15 mouse cellular contexts compared by ENCODE assay signal in genomic region chr8:103948474-103948873, GRCm38 (mm10).
A peak's percentile ranks its signal among the peaks of the same experiment; 100 is the strongest.
DNase-seq lines count a peak whose midpoint lies in the region; ATAC-seq and TF ChIP-seq lines count a peak whose summit lies in the region.
"Had no signal": no experiment of that assay in that cellular context is flagged by ENCODE, and none has a peak within 500 bp of the region (broad histone marks: within the 10 kb centered on the region; RNA-seq: fewer than 3 reads in every experiment).

No protein-coding gene starts in this region.

- H3K9ac ChIP-seq in liver, adult 2 months (ENCODE audit: low read depth, low read length): no peak overlapping the region
- no peak overlapping the region for H3K9ac ChIP-seq in ES-E14 (ENCODE audit: insufficient read depth, low read depth, low read length, poor library complexity, severe bottlenecking)
- H3K9ac ChIP-seq: embryonic facial prominence, embryonic 12.5 days; stomach, embryonic 15.5 days had no signal

- no peaks in the 10 kb centered on the region for H3K4me1 ChIP-seq in liver, adult 2 months (ENCODE audit: control insufficient read depth, insufficient read depth, low read length)
- H3K4me1 ChIP-seq in ES-E14 (ENCODE audit: control insufficient read depth in 2 of 2, insufficient read depth in 2 of 2, low read length in 2 of 2, poor library complexity in 1 of 2): no peaks in the 10 kb centered on the region
- H3K4me1 ChIP-seq: embryonic facial prominence, embryonic 12.5 days; stomach, embryonic 15.5 days had no signal

- no peaks in the 10 kb centered on the region for H3K9me3 ChIP-seq in ES-E14 (ENCODE audit: control insufficient read depth, insufficient read depth, low read depth, low read length)
- H3K9me3 ChIP-seq: embryonic facial prominence, embryonic 12.5 days; stomach, embryonic 15.5 days had no signal

- H3K27ac ChIP-seq in liver, adult 2 months (replicated peaks; ENCODE audit: insufficient read depth, low read depth, low read length): no peak overlapping the region
- H3K27ac ChIP-seq in ES-E14 (ENCODE audit: insufficient read depth, low read depth, low read length, poor library complexity, severe bottlenecking): no peak overlapping the region
- H3K27ac ChIP-seq: embryonic facial prominence, embryonic 12.5 days; stomach, embryonic 15.5 days had no signal

- H3K4me3 ChIP-seq in liver, adult 2 months (ENCODE audit: insufficient read depth, low read depth, low read length): no peak overlapping the region
- H3K4me3 ChIP-seq in ES-E14 (ENCODE audit: insufficient read depth in 1 of 2, low read depth in 1 of 2, low read length in 2 of 2, poor library complexity in 1 of 2, severe bottlenecking in 1 of 2): no peak overlapping the region
- H3K4me3 ChIP-seq: embryonic facial prominence, embryonic 12.5 days; stomach, embryonic 15.5 days had no signal

- H3K79me2 ChIP-seq in liver, adult 2 months (ENCODE audit: control insufficient read depth, insufficient read depth, low read length): no peaks in the 10 kb centered on the region

- DNase-seq in CD4-positive, CD25-positive, alpha-beta regulatory T cell, adult 2 months (ENCODE audit: low read depth, low spot score): peak; percentile 11
- peak; percentile 39 for DNase-seq in liver, adult 2 months (ENCODE audit: extremely low read depth, low read depth, low spot score)
- DNase-seq in liver (no peak), ES-E14 (ENCODE audit: low read depth, low spot score) (peak; percentile 40)
- peak; percentile 10 for DNase-seq in hindlimb bud, embryonic 11.5 days (ENCODE audit: extremely low spot score, low read depth, low spot score)
- DNase-seq in natural killer cell, adult 2 months (ENCODE audit: low spot score in 2 of 2): no peak
- DNase-seq in left cerebral cortex, postnatal 14 days (ENCODE audit: low spot score in 2 of 2): no peak
- DNase-seq: cerebellum, adult 11 months; heart, adult 18-20 months; retina, postnatal 1 day had no signal

- no peaks in the 10 kb centered on the region for H3K27me3 ChIP-seq in liver, adult 2 months (ENCODE audit: control insufficient read depth, insufficient read depth, low read length)
- H3K27me3 ChIP-seq: embryonic facial prominence, embryonic 12.5 days; stomach, embryonic 15.5 days had no signal

- TF ChIP-seq POLR2A in liver, adult 2 months (IDR thresholded peaks at IDR 0.05; ENCODE audit: extremely low read depth, insufficient read depth, low read length): no peak

- intact Hi-C loops in left cerebral cortex, postnatal 14 days (cut with DNase I): loop anchor here (10.0 kb wide), 2 partner anchors 514 to 1164 kb away; partner anchors contain the start of gene Cdh11

- WGBS in liver, adult 2 months: 78% methylated on average over 5 of the region's 5 CpGs

- in situ Hi-C loops in ES-E14 (cut with MboI; ENCODE audit: low sequenced_read_pairs in 2 of 2, unreplicated experiment in 2 of 2): no loop called here

- no peak for ATAC-seq in CD4-positive, CD25-positive, alpha-beta regulatory T cell, adult 4 months
- ATAC-seq: activated CD4-positive, CD25-positive, alpha-beta regulatory T cell, adult 4 months; forebrain, embryonic 14.5 days had no signal

- H3K36me3 ChIP-seq in liver, adult 2 months (ENCODE audit: control insufficient read depth, insufficient read depth, low read length): no peaks in the 10 kb centered on the region
- no peaks in the 10 kb centered on the region for H3K36me3 ChIP-seq in ES-E14 (ENCODE audit: control insufficient read depth, insufficient read depth, low read length, poor library complexity, severe bottlenecking)
- H3K36me3 ChIP-seq: embryonic facial prominence, embryonic 12.5 days; stomach, embryonic 15.5 days had no signal

- TF ChIP-seq CTCF in liver, adult 2 months (IDR thresholded peaks at IDR 0.05; ENCODE audit: low read depth, low read length): peak; percentile 56

TF ChIP-seq in ES-E14, 5 proteins besides CTCF, POLR2A, EP300 and RAD21:
- TF ChIP-seq ZNF384 (IDR thresholded peaks at IDR 0.05; ENCODE audit: low read depth, low read length) (no peak), HCFC1 (IDR thresholded peaks at IDR 0.05; ENCODE audit: borderline replicate concordance, insufficient read depth, low read length) (no peak), ZC3H11A (IDR thresholded peaks at IDR 0.05; ENCODE audit: borderline replicate concordance, low read depth, low read length) (no peak), CHD2 (IDR thresholded peaks at IDR 0.05; ENCODE audit: low read depth, low read length) (no peak), MAFK (IDR thresholded peaks at IDR 0.05; ENCODE audit: insufficient read depth, low read depth, low read length) (no peak)

Comparison
In these comparisons a context has a peak if more than half of its experiments do, and no peak if none do; other contexts are left out.
1. DNase-seq: peak in CD4-positive, CD25-positive, alpha-beta regulatory T cell, adult 2 months (single experiment), liver, adult 2 months (single experiment), ES-E14 (single experiment) and hindlimb bud, embryonic 11.5 days (single experiment); none in liver (single experiment), natural killer cell, adult 2 months (0 of 2) and left cerebral cortex, postnatal 14 days (0 of 2).